Mouse (Mus musculus) adrenal gland, adult (tissue): ENCODE results near the gene Cry1.

ENCODE experiments used
- DNase-seq, 2 experiments: peaks; one replicate each; pipeline ENCODE4 v3.0.0; 2022 to 2023; ENCODE audit warnings: low spot score in 1 of 2; ENCODE audit not compliant: inconsistent age in 2 of 2

Gene Cry1

GRCm38 (mm10) chr10:85164791-85165190, 20.1 kb downstream of the Cry1 start:
- no peak for DNase-seq

DNA sequence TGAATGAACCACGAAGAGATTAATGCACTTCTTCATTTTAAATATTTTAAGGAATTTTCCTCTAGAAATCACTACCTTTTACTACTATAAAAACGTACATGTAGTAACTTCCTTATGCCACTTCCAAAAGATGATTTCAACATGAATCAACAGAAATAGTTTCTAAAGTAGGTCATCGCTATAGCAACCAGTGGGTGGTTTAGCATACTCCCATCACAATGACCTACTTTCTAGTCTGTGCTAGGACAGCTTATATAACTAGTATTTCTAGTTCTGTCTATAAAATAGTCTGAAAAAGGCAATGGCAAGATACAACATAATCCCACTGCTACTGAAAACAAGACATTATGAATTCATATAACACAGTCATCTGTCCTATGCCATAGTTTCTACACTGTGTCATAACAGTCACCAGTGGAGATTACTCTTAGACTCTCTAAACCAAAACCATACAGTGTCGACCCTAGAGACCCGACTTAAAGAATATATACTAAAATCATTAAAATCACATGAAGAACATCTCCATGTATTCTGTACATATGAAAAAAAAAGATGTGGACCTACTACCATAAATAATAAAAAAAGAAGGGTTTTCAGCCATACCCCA, 23.0 kb downstream of the Cry1 start:
- DNase-seq, result peak in 1 of 2 experiments; percentile 71

GRCm38 (mm10) chr10:85159989-85160619, 24.8 kb downstream of the Cry1 start:
- DNase-seq, result no peak

- DNase-seq, result no peak
Observed at GRCm38 (mm10) chr10:85157451-85157850, 27.4 kb downstream of the Cry1 start.

DNA sequence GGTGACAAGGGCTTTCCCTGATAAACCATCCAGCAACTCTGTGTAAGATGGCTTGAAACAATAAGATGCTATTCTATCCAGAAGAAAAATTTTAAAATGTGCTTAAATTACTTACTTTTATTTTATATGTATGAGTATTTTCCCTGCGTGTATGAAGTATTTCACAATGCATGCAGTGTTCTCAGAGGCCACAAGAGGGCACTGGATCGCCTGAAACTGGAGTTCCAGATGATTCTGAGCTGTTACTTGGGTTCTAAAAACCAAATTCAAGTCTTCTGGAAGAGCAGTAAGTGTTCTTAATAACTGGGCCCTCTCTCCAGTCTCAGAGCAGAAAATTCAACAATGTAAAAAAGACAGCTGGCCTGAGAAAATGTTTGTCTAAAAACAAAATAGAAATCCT, 30.7 kb downstream of the Cry1 start:
- peak; percentile 51 to 88 for DNase-seq

- DNase-seq, result no peak
Observed at GRCm38 (mm10) chr10:85149226-85149625, 35.6 kb downstream of the Cry1 start.

DNA sequence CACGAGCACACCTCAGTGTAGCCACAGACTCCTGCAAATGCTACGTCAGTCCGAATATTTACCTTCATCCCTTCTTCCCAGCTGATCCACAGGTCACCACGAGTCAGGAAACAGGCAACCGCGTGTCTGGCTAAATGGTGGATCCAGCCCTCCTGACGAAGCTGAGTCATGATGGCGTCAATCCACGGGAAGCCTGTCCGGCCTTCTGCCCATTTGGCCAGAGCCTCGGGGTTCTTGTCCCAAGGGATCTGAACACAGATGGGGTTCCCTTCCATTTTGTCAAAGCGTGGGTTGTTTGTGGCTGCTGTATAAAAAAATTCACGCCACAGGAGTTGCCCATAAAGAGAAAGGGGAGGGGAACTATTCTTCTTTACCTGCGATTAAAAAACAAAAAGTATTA, 38.6 kb downstream of the Cry1 start:
- DNase-seq, result no peak

GRCm38 (mm10) chr10:85141465-85141864, 43.4 kb downstream of the Cry1 start:
- DNase-seq, result no peak

DNA sequence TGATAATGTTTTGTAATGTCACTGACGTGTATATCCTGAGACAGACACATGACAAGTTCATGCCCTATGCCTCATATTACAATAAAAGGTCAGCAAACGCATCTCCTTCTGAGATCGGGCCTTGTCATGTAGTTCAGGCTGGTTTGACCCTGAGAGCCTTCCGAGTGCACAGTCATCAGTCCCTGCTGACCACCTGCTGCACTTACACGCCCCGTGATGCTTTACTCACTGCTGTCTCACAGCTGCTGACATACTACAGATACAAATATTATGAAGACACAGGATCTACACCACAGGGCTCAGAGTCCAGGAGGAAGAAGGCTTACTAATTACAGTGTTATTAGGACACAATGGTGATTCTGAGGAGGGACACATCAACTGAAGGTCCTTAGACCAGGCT, 48.3 kb downstream of the Cry1 start:
- no peak for DNase-seq

DNA sequence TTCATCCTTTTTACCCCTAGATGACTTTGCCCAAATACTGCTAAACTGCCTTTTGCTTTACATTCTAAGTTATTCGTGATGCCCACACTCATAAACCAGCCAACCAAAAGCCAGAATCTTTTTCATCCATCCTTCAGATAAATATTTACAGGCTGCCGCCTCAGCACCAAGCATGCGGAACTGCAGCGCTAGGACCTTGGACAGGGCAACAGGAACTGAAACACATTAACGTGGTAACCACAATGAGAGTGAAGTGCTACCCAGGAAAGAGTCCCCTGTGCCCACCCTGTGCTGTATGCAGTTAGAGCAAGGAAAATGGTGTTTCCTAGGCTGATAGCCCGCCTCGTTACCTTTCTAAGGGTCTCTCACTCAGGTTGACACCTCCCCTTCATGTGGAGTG, 56.4 kb downstream of the Cry1 start:
- peak; percentile 21 to 64 for DNase-seq

GRCm38 (mm10) chr10:85127395-85128287, 57.2 kb downstream of the Cry1 start, which contains the start of gene Mterf2:
Gene Mterf2 (minus strand): TSS chr10:85128027.
- DNase-seq, result peak; percentile 95 to 98

- DNase-seq, result no peak
Observed at GRCm38 (mm10) chr10:85125184-85125583, 59.7 kb downstream of the Cry1 start.

DNA sequence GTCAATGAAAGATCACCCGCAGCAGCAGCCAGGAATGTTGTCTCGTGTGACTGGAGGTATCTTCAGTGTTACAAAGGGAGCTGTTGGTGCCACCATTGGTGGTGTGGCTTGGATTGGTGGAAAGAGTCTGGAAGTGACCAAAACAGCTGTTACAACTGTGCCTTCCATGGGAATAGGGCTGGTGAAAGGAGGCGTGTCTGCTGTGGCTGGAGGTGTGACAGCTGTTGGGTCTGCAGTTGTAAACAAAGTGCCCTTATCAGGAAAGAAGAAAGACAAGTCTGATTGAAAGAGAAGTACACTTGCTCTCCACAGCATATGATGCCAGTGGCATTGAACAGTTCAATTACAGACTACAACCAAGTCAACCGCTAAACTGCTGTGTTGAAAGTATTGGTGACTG, 70.5 kb downstream of the Cry1 start:
- DNase-seq, result no peak

DNA sequence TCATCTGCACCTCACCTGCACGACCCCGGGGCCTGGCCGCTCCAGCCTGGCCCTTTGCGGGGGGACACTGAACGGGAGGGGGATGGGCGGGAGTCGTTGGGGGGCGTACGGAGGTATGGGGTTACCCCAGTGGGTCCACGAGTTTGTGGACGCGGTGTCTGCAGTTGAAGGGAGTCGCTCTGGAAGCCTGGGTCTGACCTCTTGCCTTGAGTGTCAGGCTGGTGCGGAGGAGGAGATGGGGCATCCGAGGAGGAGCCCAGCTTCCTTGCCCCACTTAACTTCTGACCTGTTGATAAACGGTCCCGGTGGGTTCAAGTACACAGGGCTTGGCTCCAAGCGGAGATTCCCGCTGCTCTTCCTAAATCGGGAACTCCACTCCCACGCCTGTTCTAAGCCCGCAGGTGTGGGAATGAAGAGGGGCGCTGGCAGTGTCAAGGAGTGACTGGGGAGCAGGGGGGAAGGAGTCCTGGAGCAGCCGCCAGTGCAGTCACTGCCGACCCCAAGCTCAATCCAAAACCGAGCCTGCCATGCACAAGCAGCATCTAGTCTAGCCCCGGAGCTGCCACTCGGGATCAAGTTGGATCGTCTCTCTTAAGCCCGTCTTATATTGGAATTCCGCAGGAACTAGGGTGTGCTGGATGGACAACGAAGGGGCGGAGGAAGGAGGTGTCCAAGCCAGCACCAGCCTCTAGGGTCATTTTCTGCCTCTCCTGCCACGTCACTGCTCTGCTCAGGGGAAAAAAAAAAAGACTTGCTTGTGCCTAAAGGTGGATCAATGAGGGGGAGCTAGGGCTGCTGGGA, 81.6 kb downstream of the Cry1 start:
- peak; percentile 42 to 76 for DNase-seq

DNA sequence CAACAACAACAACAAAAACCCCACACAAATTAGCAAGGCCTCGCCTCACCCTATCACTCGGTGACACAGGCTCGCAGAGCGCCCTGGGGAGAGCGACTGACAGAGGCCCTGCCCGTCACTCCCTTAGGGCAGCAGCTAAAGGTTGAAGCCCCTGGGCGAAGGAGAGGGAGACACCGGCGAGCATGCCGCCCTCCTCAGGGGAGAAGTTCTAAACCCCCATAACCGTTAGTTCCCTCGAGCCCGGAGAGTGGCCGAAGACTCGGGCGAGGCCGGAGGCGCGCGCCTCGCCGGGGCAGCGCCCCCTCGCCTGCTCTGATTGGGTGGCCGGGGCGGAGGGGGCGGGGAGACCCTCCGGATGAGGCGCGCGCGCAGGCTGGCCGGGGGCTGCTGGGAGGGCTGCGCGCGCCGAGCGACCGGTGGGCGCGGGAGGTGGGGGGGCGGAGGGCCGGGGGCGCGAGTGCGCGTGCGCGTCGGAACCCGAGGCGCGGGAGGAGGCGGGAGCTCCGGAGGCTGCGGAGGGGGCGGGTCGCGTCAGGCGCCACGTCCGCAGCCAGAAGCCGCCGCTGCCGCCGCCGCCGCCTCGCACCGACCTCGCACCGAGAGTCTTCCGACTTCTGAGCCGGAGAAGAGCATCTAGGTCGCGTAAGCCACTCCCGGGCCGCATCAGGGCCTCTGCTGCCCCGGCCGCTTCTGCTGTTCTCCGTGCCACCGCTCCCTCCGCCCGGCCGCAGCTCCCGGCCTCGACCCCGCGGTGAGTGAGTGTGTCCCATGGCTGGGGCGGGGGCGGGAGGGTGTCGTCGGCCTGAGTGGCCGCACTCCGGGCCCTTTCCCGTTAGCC, 82.4 kb downstream of the Cry1 start, which contains the start of the genes Fhl4 and Tmem263:
TSS of gene Fhl4 (minus strand) at position 249 of the 838 bp plus-strand sequence.
TSS of gene Tmem263 (plus strand) at position 381 of the 838 bp plus-strand sequence.
- peak; percentile 87 to 94 for DNase-seq

- peak in 1 of 2 experiments; percentile 47 for DNase-seq
Observed at GRCm38 (mm10) chr10:85101841-85102240, 83.0 kb downstream of the Cry1 start.
